Mouse (Mus musculus): Measurements from ENCODE around the gene Shld1. TPM values are rescaled to one million over a fixed set of nuclear protein-coding genes. Genes with fewer than 3 reads are reported as not detected.

The Shld1 gene
- total RNA-seq, 2 experiments from 2014 or later = 7.7 to 9.0 TPM

- intact Hi-C loops (cut with DNase I) = no loop called here
Observed at GRCm38 (mm10) chr2:132753137-132753536, 66.4 kb downstream of the Shld1 start.

GRCm38 (mm10) chr2:132757911-132758310 lies 71.2 kb downstream of the Shld1 start:
- intact Hi-C loops (cut with DNase I) = no loop called here
- peak in 1 of 2 experiments; percentile 70 for DNase-seq (ENCODE audit: extremely low spot score in 1 of 2, low spot score in 2 of 2)

More at GRCm38 (mm10) chr2:132753137-132753536, 66.4 kb downstream of the Shld1 start:
- DNase-seq (ENCODE audit: extremely low spot score in 1 of 2, low spot score in 2 of 2) = no peak

DNA sequence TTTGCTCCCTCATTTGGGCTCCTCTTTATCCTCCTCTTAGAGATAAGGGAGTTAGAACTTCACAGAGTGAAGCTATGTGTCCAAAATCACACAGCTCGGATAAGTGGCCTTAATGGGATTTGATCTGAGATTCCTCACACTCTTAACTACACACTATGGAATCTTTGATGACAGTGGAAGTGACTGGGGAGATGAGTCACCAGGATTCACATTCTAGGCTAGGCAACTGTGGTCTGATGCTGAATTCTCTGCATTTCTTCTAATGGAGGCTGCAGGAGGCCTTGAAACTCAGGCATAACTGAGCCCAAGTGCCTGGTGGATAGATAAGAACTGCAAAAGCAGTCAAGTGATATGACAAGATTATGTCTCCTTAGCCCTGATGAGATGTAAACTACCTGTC lies 84.1 kb downstream of the Shld1 start:
- DNase-seq (ENCODE audit: extremely low spot score in 1 of 2, low spot score in 2 of 2) = no peak

DNA sequence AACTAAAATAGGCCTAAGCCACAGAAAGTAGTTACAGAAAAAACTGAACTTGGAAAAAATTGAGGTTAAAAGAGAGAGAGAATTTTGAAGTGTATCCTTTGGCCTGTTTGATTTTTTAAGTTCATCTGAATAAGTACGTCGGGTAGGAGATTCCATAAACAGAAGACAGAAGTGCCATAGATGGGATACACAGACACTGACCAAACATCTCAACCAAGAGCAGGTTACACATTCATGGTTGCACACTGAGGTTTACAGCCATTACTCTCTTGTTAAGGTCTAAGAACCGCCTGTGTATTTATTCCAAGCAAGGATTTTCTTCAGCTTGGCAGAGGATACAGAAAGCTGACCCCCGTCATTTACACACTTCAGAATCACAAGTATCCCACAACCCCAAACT lies 94.2 kb downstream of the Shld1 start, which contains the start of gene Chgb:
TSS of gene Chgb (plus strand) at position 301 of the 400 bp plus-strand sequence.
- intact Hi-C loops (cut with DNase I) = loop anchor here (5.0 kb wide), 2 partner anchors 64 to 204 kb away; no protein-coding TSS in a partner anchor
- no peak for DNase-seq (ENCODE audit: extremely low spot score in 1 of 2, low spot score in 2 of 2)

More for the DNA sequence above, 84.1 kb downstream of the Shld1 start:
- intact Hi-C loops (cut with DNase I) = no loop called here

DNA sequence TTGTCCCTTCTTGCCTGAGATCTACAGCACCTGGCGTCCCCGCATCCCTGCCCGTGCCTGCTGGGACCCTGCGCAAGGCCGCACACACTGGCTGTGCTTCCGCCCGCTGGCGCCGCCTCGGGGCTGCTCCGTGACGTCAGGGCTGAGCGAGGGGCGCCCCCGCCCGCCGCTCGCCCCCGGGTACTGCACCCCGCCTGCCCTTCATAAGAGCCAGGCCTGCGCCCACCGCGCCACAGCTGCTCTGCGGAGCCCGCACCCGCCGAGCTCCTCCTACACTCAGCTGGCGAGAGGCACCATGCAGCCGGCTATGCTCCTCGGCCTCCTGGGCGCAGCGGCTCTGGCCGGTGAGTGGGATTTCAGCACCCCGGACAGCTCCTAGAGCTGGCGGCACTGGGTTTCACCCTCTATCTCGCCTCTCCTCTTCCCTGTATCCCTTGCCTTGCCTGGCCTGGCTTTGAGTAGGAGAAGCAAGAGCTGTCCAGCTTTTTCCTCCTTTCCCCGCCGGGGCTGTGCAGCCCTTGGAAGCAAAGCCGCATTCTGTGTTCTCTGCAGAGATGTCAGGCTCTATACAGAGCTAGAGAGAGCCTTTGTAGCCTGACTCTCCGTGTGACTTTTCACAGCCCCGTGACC lies 94.8 kb downstream of the Shld1 start:
- intact Hi-C loops (cut with DNase I) = loop anchor here (5.0 kb wide), 2 partner anchors 64 to 204 kb away; no protein-coding TSS in a partner anchor
- peak; percentile 77 to 89 for DNase-seq (ENCODE audit: extremely low spot score in 1 of 2, low spot score in 2 of 2)

DNA sequence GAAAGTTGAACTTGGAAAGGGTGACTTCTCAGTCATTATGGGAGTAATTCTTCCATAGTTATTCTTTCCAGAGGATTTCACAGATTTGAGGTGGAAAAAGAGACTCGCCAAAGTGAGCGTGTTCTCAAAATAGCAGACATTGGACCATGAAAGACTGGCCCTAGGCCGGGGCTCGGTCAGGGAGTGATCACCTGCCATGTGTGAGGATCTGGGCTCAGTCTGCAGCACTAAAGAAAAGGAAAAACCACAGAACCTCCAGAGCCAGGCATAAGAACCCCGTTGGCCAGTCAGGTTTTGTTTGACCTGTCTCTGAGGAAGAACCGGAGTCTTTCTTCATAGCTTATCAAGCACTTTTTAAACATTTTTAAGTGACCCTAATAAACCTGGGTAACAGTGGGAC lies 97.3 kb downstream of the Shld1 start:
- intact Hi-C loops (cut with DNase I) = loop anchor here (5.0 kb wide), 2 partner anchors 67 to 207 kb away; no protein-coding TSS in a partner anchor
- DNase-seq (ENCODE audit: extremely low spot score in 1 of 2, low spot score in 2 of 2) = no peak

DNA sequence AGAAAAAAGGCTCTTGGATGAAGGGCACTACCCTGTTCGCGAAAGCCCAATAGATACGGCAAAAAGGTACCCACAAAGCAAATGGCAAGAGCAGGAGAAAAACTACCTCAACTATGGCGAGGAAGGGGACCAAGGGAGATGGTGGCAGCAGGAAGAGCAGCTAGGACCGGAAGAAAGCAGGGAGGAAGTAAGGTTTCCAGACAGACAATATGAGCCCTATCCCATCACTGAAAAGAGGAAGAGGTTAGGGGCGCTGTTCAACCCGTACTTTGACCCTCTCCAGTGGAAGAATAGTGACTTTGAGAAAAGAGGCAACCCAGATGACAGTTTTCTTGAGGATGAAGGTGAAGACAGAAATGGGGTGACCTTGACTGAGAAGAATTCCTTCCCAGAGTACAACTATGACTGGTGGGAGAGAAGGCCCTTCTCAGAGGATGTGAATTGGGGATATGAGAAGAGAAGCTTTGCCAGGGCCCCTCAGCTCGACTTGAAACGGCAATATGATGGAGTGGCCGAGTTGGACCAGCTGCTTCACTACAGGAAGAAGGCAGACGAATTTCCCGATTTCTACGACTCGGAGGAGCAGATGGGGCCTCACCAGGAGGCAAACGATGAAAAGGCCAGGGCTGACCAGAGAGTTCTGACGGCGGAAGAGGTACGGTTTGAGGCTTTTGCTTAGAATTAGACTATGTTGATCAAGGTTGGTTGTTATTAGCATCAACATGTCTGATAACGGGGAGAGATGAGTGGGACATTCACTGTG lies 106.9 kb downstream of the Shld1 start:
- no peak for DNase-seq (ENCODE audit: extremely low spot score in 1 of 2, low spot score in 2 of 2)
- intact Hi-C loops (cut with DNase I) = no loop called here

DNA sequence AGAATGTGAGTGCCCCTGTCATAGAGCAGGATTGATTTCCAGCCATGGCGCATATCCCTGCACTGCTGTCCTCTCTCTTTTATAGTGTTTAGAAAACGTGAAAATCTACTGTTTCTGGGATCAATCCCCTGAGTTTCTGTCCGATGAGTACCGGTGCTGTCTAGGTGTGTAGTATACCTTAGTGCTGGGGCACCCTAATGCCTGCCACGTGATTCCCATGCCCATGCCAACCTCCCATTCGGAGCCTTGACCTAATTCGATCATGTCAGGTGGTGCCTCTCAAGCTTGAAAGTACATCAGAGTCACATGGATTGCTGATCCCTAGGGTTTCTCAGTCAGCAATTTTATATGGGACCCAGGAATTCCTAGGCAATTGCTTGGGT lies 107.5 kb downstream of the Shld1 start:
- intact Hi-C loops (cut with DNase I) = no loop called here

More for the DNA sequence above, 107.5 kb downstream of the Shld1 start:
- no peak for DNase-seq (ENCODE audit: extremely low spot score in 1 of 2, low spot score in 2 of 2)

Other genes starting within 250 kb of the Shld1 start
- 100 to 1,000 TPM; 131 to 150 TPM for gene Gpcpd1, start 99.2 kb upstream of the Shld1 start, total RNA-seq (2021)
- 100 to 1,000 TPM; 179 to 188 TPM for gene Chgb, start 94.3 kb downstream of the Shld1 start, total RNA-seq (2021)
- gene Trmt6, start 129.1 kb downstream of the Shld1 start, total RNA-seq (2021) = 10 to 100 TPM; 23.1 to 26.2 TPM
- 1 to 10 TPM; 4.1 to 4.7 TPM for gene Mcm8, start 129.2 kb downstream of the Shld1 start, total RNA-seq (2021)
- 10 to 100 TPM; 24.6 to 29.3 TPM for gene Crls1, start 159.7 kb downstream of the Shld1 start, total RNA-seq (2021)
- gene Lrrn4, start 194.0 kb downstream of the Shld1 start, total RNA-seq (2021) = under 1 TPM; 0.39 to 0.77 TPM